Comparison of ENCODE assay signal across 11 mouse cellular contexts in genomic region chr6:55187827-55188226, GRCm38 (mm10). TPM values are rescaled to one million over a fixed set of nuclear protein-coding genes. Genes with fewer than 3 reads are reported as not detected.
"Had no signal": no experiment of that assay in that cellular context is flagged by ENCODE, and none has a peak within 500 bp of the region (broad histone marks: within the 10 kb centered on the region; RNA-seq: fewer than 3 reads in every experiment).

No protein-coding gene starts in this region.

RNA-seq across cellular contexts. Expression of gene Inmt, which starts 13.0 kb away (rescaled TPM):
- total RNA-seq: common myeloid progenitor, adult 5-6 weeks; forebrain, postnatal 0 days; gastrocnemius, postnatal 4 days; granulocyte monocyte progenitor cell, adult 5-6 weeks had no signal
- polyA plus RNA-seq: erythroblast, embryonic 14.5 days; forebrain, embryonic 13.5 days; forebrain, embryonic 14.5 days; forebrain, embryonic 15.5 days; forebrain, embryonic 16.5 days; forebrain, postnatal 0 days had no signal

RNA-seq across cellular contexts. Expression of gene Crhr2, which starts 55.0 kb away (rescaled TPM):
- total RNA-seq: common myeloid progenitor, adult 5-6 weeks; granulocyte monocyte progenitor cell, adult 5-6 weeks had no signal
- polyA plus RNA-seq: embryonic facial prominence, embryonic 11.5 days; embryonic facial prominence, embryonic 13.5 days; erythroblast, embryonic 14.5 days had no signal
